Mouse (Mus musculus) myocyte (in vitro differentiated cells): ENCODE data around the gene Cdkn2c.

ENCODE experiments used
- CEBPB ChIP-seq: IDR thresholded peaks from 2 replicates; pipeline ENCODE4 v1.6.1; 2011; ENCODE audit warnings: mild to moderate bottlenecking, moderate library complexity; ENCODE audit not compliant: poor library complexity, insufficient read depth, severe bottlenecking
- E2F4 ChIP-seq: IDR thresholded peaks from one replicate; pipeline ENCODE4 v1.6.1; 2011; ENCODE audit warnings: mild to moderate bottlenecking, control low read depth, moderate library complexity; ENCODE audit not compliant: insufficient read depth
- POLR2A ChIP-seq: IDR thresholded peaks from one replicate; pipeline ENCODE4 v1.6.1; 2011; ENCODE audit warnings: low read depth, mild to moderate bottlenecking, control low read depth, moderate library complexity; ENCODE audit not compliant: insufficient read length
- USF1 ChIP-seq: IDR thresholded peaks from one replicate; pipeline ENCODE4 v1.6.1; 2011; ENCODE audit warnings: low read depth, mild to moderate bottlenecking, control low read depth, moderate library complexity

- TF ChIP-seq POLR2A (no peak), CEBPB (no peak), E2F4 (no peak), USF1 (no peak)
These were observed 4.7 kb downstream of the Cdkn2c start for GRCm38 (mm10) chr4:109662271-109662670.
